Mouse (Mus musculus) intestine, postnatal 0 days (tissue): ENCODE measurements around the gene Ssbp4. TPM values are rescaled to one million over a fixed set of nuclear protein-coding genes. Genes with fewer than 3 reads are reported as not detected.

Experiments
- ATAC-seq: fragments of 200-750 bp; cut with Nextera tagmentation; 2 replicates; pipeline ENCODE4 v1.8.0; 2017; ENCODE audit warnings: mild to moderate bottlenecking, moderate TSS enrichment, moderate library complexity
- H3K27ac ChIP-seq: fragments of 300-500 bp; sonication (generic); 2 replicates; pipeline ENCODE4 v1.5.1; 2014; ENCODE audit warnings: mild to moderate bottlenecking, low read depth, low read length, moderate library complexity
- H3K27me3 ChIP-seq: fragments of 300-500 bp; sonication (generic); replicated peaks from 2 replicates; pipeline ENCODE4 v1.6.1; 2014; ENCODE audit warnings: low read length, mixed read lengths; ENCODE audit not compliant: control insufficient read depth, insufficient read depth
- H3K36me3 ChIP-seq: fragments of 300-500 bp; sonication (generic); 2 replicates; pipeline ENCODE4 v1.6.1; 2014; ENCODE audit warnings: mild to moderate bottlenecking, moderate library complexity; ENCODE audit not compliant: control insufficient read depth, insufficient read depth
- H3K4me1 ChIP-seq: fragments of 300-500 bp; sonication (generic); replicated peaks from 2 replicates; pipeline ENCODE4 v1.6.1; 2014; ENCODE audit warnings: antibody characterized with exemption, low read length, mixed read lengths; ENCODE audit not compliant: control insufficient read depth, insufficient read depth
- H3K4me2 ChIP-seq: fragments of 300-500 bp; sonication (generic); replicated peaks from 2 replicates; pipeline ENCODE4 v1.6.1; 2014; ENCODE audit warnings: low read depth, mild to moderate bottlenecking, moderate library complexity
- H3K4me3 ChIP-seq: fragments of 300-500 bp; sonication (generic); 2 replicates; pipeline ENCODE4 v1.5.1; 2014; ENCODE audit warnings: low read depth, low read length
- H3K9ac ChIP-seq: fragments of 300-500 bp; sonication (generic); 2 replicates; pipeline ENCODE4 v1.6.1; 2014; ENCODE audit warnings: mild to moderate bottlenecking, low read depth, low read length
- H3K9me3 ChIP-seq: fragments of 300-500 bp; sonication (generic); 2 replicates; pipeline ENCODE4 v1.6.1; 2016; ENCODE audit warnings: mixed run types; ENCODE audit not compliant: control insufficient read depth
- CTCF ChIP-seq: sonication (generic); IDR thresholded peaks from 2 replicates; pipeline ENCODE4 v1.5.1; 2016; ENCODE audit warnings: low read depth, mild to moderate bottlenecking, control low read depth, antibody characterized with exemption, moderate library complexity
- WGBS: fragments of 180-500 bp; shearing (Covaris S2); extraction: QIAGEN DNeasy Blood & Tissue Kit; methylation state at CpG from one replicate; pipeline ENCODE4 v1.1.7; 2014; 5-methylcytosine and 5-hydroxymethylcytosine counted together
- polyA plus RNA-seq: library from polyadenylated mRNA; unstranded; fragments of >200 nt; fragmentation: Nextera tagmentation; extraction: Ambion mirVana; gene quantifications from 2 replicates; pipeline ENCODE4 v1.2.1, GENCODE M21; 2015

The Ssbp4 gene
- polyA plus RNA-seq, 1 experiment from 2014 or later = 65.3 TPM

DNA sequence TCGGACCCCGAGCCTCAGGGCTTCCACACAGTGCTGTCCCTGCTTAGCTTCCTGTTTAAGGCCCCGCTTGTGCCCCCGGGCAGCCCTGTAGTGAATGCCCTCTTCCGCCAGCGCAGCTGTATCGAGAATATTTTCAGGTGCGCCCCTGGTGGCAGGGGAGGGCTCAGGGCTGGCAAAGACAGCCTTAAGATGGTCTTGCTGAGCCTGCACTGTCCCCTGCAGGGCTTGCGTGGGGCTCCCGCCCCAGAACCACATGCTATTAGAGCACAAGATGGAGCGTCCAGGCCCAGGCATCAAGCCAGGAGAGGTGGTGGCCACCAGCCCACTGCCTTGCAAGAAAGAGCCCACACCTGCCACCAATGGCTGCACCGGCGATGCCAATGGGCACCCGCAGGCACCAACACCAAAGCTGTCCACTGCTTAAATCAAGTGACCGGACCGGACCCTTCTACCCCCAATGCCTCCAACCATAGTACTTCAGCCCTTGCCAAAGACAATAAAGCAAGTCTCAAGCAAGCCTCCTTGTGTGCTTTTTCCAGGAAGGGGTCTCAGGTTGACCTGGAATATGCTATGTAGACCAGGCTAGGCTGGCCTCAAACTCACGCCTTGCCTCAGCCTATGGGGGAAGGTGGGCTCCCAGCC, 11.8 kb downstream of the Ssbp4 start:
- Histone ChIP-seq H3K9ac (no peak overlapping the region), H3K36me3 (peaks cover 22% of the 10 kb centered on the region; the same call in 1 of the 2 replicates), H3K27me3 (no peaks in the 10 kb centered on the region), H3K9me3 (no peaks in the 10 kb centered on the region), H3K4me1 (peaks cover 11% of the 10 kb centered on the region; the same call in 1 of the 2 replicates), H3K4me3 (no peak overlapping the region), H3K27ac (no peak overlapping the region), H3K4me2 (no peak overlapping the region)
- ATAC-seq = no peak
- peak; percentile 41 for TF ChIP-seq CTCF
- WGBS = 92% methylated on average over 17 of the region's 17 CpGs

DNA sequence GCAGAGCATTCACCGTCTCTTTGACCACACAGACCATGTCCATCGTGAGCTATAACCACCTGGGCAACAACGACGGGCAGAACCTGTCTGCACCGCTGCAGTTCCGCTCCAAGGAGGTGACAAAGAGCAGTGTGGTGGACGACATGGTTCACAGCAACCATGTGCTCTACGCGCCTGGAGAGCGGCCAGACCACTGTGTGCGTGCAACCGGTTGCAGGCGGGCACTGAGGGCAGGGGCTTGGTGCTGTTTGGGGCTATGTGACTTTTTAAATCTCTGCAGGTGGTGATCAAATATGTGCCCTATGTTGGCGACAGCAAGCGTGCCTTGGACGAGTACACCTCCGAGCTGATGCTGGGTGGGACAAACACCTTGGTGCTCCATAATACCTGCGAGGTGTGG, 12.5 kb downstream of the Ssbp4 start:
- Histone ChIP-seq H3K4me1 (peaks cover 11% of the 10 kb centered on the region; the same call in 1 of the 2 replicates), H3K27ac (no peak overlapping the region), H3K9me3 (no peaks in the 10 kb centered on the region), H3K4me2 (no peak overlapping the region), H3K36me3 (peaks cover 29% of the 10 kb centered on the region; the same call in 1 of the 2 replicates), H3K4me3 (no peak overlapping the region), H3K27me3 (no peaks in the 10 kb centered on the region), H3K9ac (no peak overlapping the region)
- ATAC-seq = no peak
- TF ChIP-seq CTCF = no peak
- 93% methylated on average over 18 of the region's 18 CpGs for WGBS

DNA sequence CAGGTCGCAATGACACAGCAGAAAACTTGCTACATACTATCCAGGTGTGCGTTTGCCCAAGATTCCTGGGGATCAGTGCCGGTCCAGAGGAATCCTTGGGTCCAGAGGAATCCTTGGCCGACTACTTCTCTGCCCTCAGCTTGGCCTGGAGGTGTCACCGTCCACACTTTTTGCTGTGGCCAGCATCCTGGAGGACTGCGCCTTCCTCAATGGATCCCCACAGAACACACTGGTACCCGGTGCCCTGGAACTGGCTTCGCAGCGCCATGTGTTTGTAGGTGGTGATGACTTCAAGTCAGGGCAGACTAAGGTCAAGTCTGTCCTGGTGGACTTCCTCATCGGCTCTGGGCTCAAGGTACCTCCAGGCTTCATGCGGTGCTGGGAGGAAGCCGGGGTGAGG, 12.9 kb downstream of the Ssbp4 start:
- Histone ChIP-seq H3K4me3 (no peak overlapping the region), H3K4me2 (no peak overlapping the region), H3K36me3 (peaks cover 31% of the 10 kb centered on the region; the same call in 1 of the 2 replicates), H3K9ac (no peak overlapping the region), H3K4me1 (peaks cover 11% of the 10 kb centered on the region; the same call in 1 of the 2 replicates), H3K27ac (no peak overlapping the region), H3K9me3 (no peaks in the 10 kb centered on the region), H3K27me3 (no peaks in the 10 kb centered on the region)
- TF ChIP-seq CTCF = no peak
- ATAC-seq = no peak
- WGBS = 93% methylated on average over 12 of the region's 12 CpGs

DNA sequence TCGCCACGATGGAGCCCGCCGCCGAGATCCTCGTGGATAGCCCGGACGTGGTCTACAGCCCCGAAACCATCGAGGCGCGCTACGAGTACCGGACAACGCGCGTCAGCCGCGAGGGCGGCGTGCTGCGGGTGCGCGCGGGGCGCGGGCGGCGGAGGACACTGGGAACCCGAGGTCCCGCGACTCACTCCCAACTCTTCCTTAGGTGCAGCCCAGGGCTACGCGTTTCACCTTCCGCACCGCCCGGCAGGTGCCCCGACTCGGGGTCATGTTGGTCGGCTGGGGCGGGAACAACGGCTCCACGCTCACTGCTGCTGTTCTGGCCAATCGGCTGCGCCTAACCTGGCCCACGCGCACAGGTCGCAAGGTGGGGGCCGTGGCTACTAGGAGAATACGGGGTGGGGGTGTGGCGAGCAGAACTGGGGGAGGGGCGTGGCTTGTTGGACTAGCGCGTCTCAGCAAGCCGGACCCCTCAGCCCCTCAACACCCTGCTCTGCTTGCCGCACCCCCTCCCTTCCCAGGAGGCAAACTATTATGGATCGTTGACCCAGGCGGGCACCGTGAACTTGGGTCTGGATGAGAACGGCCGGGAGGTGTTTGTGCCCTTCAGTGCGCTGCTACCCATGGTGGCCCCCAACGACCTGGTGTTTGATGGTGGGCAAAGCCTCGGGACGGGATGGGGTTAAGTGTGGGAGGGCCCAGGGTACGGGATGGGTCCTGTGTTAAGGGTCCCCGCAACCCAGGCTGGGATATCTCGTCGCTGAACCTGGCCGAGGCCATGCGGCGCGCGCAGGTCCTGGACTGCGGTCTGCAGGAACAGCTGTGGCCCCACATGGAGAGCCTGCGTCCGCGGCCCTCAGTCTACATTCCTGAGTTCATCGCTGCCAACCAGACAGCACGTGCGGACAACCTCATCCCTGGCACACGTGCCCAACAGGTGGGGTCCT, 13.8 kb downstream of the Ssbp4 start:
- H3K36me3 ChIP-seq = peaks cover 41% of the 10 kb centered on the region; the same call in 1 of the 2 replicates
- peak overlapping the region; percentile 40 for H3K4me3 ChIP-seq
- peak; percentile 25 for ATAC-seq
- H3K27ac ChIP-seq = no peak overlapping the region
- 12% methylated on average over 81 of the region's 82 CpGs for WGBS
- peaks cover 11% of the 10 kb centered on the region; the same call in 1 of the 2 replicates for H3K4me1 ChIP-seq
- peak overlapping the region; percentile 40; the same call in 1 of the 2 replicates for H3K9ac ChIP-seq
- no peak for TF ChIP-seq CTCF
- peak overlapping the region; percentile 73 for H3K4me2 ChIP-seq
- H3K9me3 ChIP-seq = no peaks in the 10 kb centered on the region
- no peaks in the 10 kb centered on the region for H3K27me3 ChIP-seq

DNA sequence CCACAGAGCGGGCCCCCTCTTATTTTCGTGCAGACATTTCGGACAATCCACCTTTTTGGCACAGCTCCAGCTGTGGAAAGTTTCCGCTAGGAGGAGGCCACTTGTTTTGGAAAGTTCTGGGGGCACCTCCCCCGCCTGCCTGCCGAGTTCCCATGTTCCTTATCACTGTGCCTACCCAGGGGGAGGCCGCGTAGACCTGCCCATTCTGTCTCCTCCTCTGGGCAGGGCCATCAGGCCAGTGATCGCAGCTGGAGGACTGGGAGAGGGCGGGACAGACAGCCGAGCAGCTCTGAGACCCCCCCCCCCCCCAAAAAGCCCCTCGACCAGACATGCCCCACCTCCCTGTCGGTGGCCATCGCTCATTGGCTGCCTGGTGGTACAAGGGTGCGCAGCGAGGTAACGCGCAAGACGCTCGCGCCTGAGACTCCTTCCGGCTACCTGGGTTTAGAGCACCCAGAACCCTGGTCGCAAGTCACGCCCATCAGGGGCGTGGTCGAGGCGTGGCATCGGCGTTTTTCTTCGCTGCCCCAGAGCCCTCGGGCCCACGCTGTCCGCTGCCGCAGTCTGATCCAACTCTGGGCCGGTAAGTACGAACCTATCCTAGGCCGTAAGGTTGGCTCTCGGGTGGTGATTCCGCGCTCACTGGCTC, 14.6 kb downstream of the Ssbp4 start, which contains the start of gene Isyna1:
Isyna1 (plus strand) TSS at position 413 of the 649 bp plus-strand sequence.
- Histone ChIP-seq H3K27ac (no peak within 1 kb of the TSS), H3K9ac (peak within 1 kb of the TSS; percentile 40), H3K9me3 (no peaks in the 10 kb centered on the region), H3K27me3 (no peaks in the 10 kb centered on the region), H3K4me1 (peaks cover 11% of the 10 kb centered on the region; the same call in 1 of the 2 replicates), H3K36me3 (peaks cover 44% of the 10 kb centered on the region; the same call in 1 of the 2 replicates), H3K4me2 (peak within 1 kb of the TSS; percentile 73), H3K4me3 (peak within 1 kb of the TSS; percentile 40)
- peak; percentile 17; the same call in 1 of the 2 replicates for TF ChIP-seq CTCF
- WGBS = under 1% methylated on average over 40 of the region's 40 CpGs
- ATAC-seq = peak; percentile 75
